Mouse (Mus musculus): ENCODE measurements around the gene Trp53. TPM values are rescaled to one million over a fixed set of nuclear protein-coding genes. Genes with fewer than 3 reads are reported as not detected.
"Not testable (repeated sequence)": the region's sequence is repeated elsewhere in the genome, so short reads cannot be mapped to it uniquely, and the experiment has no call there.

The Trp53 gene
- total and polyA plus RNA-seq, 3 experiments: 59.6 to 85.0 (median 67.5) TPM

GRCm38 (mm10) chr11:69624339-69624738 lies 44.2 kb downstream of the Trp53 start:
- not testable (repeated sequence) for DNase-seq

- DNase-seq: peak; percentile 79
Observed at GRCm38 (mm10) chr11:69628286-69628685, 48.1 kb downstream of the Trp53 start.

GRCm38 (mm10) chr11:69629802-69630201 lies 49.6 kb downstream of the Trp53 start:
- no peak for DNase-seq

GRCm38 (mm10) chr11:69632284-69633089 lies 52.3 kb downstream of the Trp53 start, which contains the start of gene Fxr2:
Gene Fxr2, plus strand, starts transcription at chr11:69632990.
- peak; percentile 100 for DNase-seq

- no peak for DNase-seq
Observed at GRCm38 (mm10) chr11:69633128-69633866, 53.1 kb downstream of the Trp53 start.

GRCm38 (mm10) chr11:69635471-69635870 lies 55.3 kb downstream of the Trp53 start:
- DNase-seq: no peak

Small RNA genes lying within 50 kb of the gene (microRNA-seq; reads per million reads assigned to microRNA genes)
- gene Mir467f: 0 reads per million in 2 experiments

Other genes with a start within 250 kb of the Trp53 start
- gene Rnf227, start 239.9 kb upstream of the Trp53 start, total RNA-seq (2021): 1 to 10 TPM; 3.3 to 6.8 TPM
- gene Rnf227, start 239.9 kb upstream of the Trp53 start, polyA plus RNA-seq (2012; rRNA removed): 0.88 and 1.1 TPM in 2 replicates
- gene Chd3, start 211.0 kb upstream of the Trp53 start, total RNA-seq (2021): 10 to 100 TPM; 71.0 to 92.8 TPM
- 83.4 and 107 TPM in 2 replicates for gene Chd3, start 211.0 kb upstream of the Trp53 start, polyA plus RNA-seq (2012; rRNA removed)
- gene Naa38, start 184.9 kb upstream of the Trp53 start, total RNA-seq (2021): 100 to 1,000 TPM; 124 to 157 TPM
- gene Naa38, start 184.9 kb upstream of the Trp53 start, polyA plus RNA-seq (2012; rRNA removed): 175 and 193 TPM in 2 replicates
- gene Cyb5d1, start 184.7 kb upstream of the Trp53 start, total RNA-seq (2021): 10 to 100 TPM; 44.2 to 59.7 TPM
- 10.7 and 11.8 TPM in 2 replicates for gene Cyb5d1, start 184.7 kb upstream of the Trp53 start, polyA plus RNA-seq (2012; rRNA removed)
- 10 to 100 TPM; 10.8 to 16.0 TPM for gene Tmem88, start 182.1 kb upstream of the Trp53 start, total RNA-seq (2021)
- gene Tmem88, start 182.1 kb upstream of the Trp53 start, polyA plus RNA-seq (2012; rRNA removed): 86.3 and 94.7 TPM in 2 replicates
- gene Kdm6b, start 166.7 kb upstream of the Trp53 start, total RNA-seq (2021): 10 to 100 TPM; 31.4 to 41.5 TPM
- 17.4 and 18.7 TPM in 2 replicates for gene Kdm6b, start 166.7 kb upstream of the Trp53 start, polyA plus RNA-seq (2012; rRNA removed)
- gene Dnah2, start 31.2 kb upstream of the Trp53 start, total RNA-seq (2021): under 1 TPM; 0.32 to 0.66 TPM
- gene Dnah2, start 31.2 kb upstream of the Trp53 start, polyA plus RNA-seq (2012; rRNA removed): 0.19 and 0.28 TPM in 2 replicates
- gene Efnb3, start 20.2 kb upstream of the Trp53 start, total RNA-seq (2021): under 1 TPM; 0.52 to 0.69 TPM
- gene Efnb3, start 20.2 kb upstream of the Trp53 start, polyA plus RNA-seq (2012; rRNA removed): 0.77 and 1.3 TPM in 2 replicates
- gene Wrap53, start 104 bp upstream of the Trp53 start, total RNA-seq (2021): 10 to 100 TPM in 1 of 2 experiments, 1 to 10 TPM in 1; 8.4 to 12.0 TPM
- gene Wrap53, start 104 bp upstream of the Trp53 start, polyA plus RNA-seq (2012; rRNA removed): 14.8 and 16.1 TPM in 2 replicates
- gene Atp1b2, start 25.6 kb downstream of the Trp53 start, total RNA-seq (2021): 10 to 100 TPM; 34.9 to 40.2 TPM
- gene Atp1b2, start 25.6 kb downstream of the Trp53 start, polyA plus RNA-seq (2012; rRNA removed): 28.3 and 31.5 TPM in 2 replicates
- gene Shbg, start 37.5 kb downstream of the Trp53 start, total RNA-seq (2021): not detected
- gene Shbg, start 37.5 kb downstream of the Trp53 start, polyA plus RNA-seq (2012; rRNA removed): not detected in 2 replicates
- 10 to 100 TPM in 1 of 2 experiments, 1 to 10 TPM in 1; 6.1 to 11.9 TPM for gene Sat2, start 41.7 kb downstream of the Trp53 start, total RNA-seq (2021)
- 2.1 and 3.2 TPM in 2 replicates for gene Sat2, start 41.7 kb downstream of the Trp53 start, polyA plus RNA-seq (2012; rRNA removed)
- 100 to 1,000 TPM in 1 of 2 experiments, 10 to 100 TPM in 1; 69.6 to 105 TPM for gene Fxr2, start 52.6 kb downstream of the Trp53 start, total RNA-seq (2021)
- gene Fxr2, start 52.6 kb downstream of the Trp53 start, polyA plus RNA-seq (2012; rRNA removed): 69.8 and 81.6 TPM in 2 replicates
- not detected for gene Sox15, start 75.0 kb downstream of the Trp53 start, total RNA-seq (2021)
- gene Sox15, start 75.0 kb downstream of the Trp53 start, polyA plus RNA-seq (2012; rRNA removed): 0.24 TPM in 1 of 2 replicates, not detected in the other
- 100 to 1,000 TPM; 109 to 127 TPM for gene Mpdu1, start 82.3 kb downstream of the Trp53 start, total RNA-seq (2021)
- 179 and 196 TPM in 2 replicates for gene Mpdu1, start 82.3 kb downstream of the Trp53 start, polyA plus RNA-seq (2012; rRNA removed)
- 10 to 100 TPM; 16.8 to 53.0 TPM for gene Cd68, start 85.8 kb downstream of the Trp53 start, total RNA-seq (2021)
- 24.5 and 36.9 TPM in 2 replicates for gene Cd68, start 85.8 kb downstream of the Trp53 start, polyA plus RNA-seq (2012; rRNA removed)
- gene Eif4a1, start 92.1 kb downstream of the Trp53 start, total RNA-seq (2021): 100 to 1,000 TPM; 509 to 543 TPM
- gene Eif4a1, start 92.1 kb downstream of the Trp53 start, polyA plus RNA-seq (2012; rRNA removed): 85.0 and 144 TPM in 2 replicates
- 10 to 100 TPM; 65.5 to 75.5 TPM for gene Senp3, start 101.7 kb downstream of the Trp53 start, total RNA-seq (2021)
- 34.3 and 37.5 TPM in 2 replicates for gene Senp3, start 101.7 kb downstream of the Trp53 start, polyA plus RNA-seq (2012; rRNA removed)
- 1 to 10 TPM; 1.6 to 2.4 TPM for gene Tnfsf13, start 105.4 kb downstream of the Trp53 start, total RNA-seq (2021)
- 2.2 and 2.4 TPM in 2 replicates for gene Tnfsf13, start 105.4 kb downstream of the Trp53 start, polyA plus RNA-seq (2012; rRNA removed)
- 10 to 100 TPM; 19.8 to 37.1 TPM for gene Tnfsf12, start 115.5 kb downstream of the Trp53 start, total RNA-seq (2021)
- 44.7 and 57.4 TPM in 2 replicates for gene Tnfsf12, start 115.5 kb downstream of the Trp53 start, polyA plus RNA-seq (2012; rRNA removed)
- gene Tnfsfm13, start 115.7 kb downstream of the Trp53 start, total RNA-seq (2021): 1 to 10 TPM; 3.1 to 7.0 TPM
- gene Tnfsfm13, start 115.7 kb downstream of the Trp53 start, polyA plus RNA-seq (2012; rRNA removed): 12.7 and 18.9 TPM in 2 replicates
- gene Polr2a, start 178.3 kb downstream of the Trp53 start, total RNA-seq (2021): 10 to 100 TPM; 71.4 to 77.9 TPM
- 20.6 and 38.3 TPM in 2 replicates for gene Polr2a, start 178.3 kb downstream of the Trp53 start, polyA plus RNA-seq (2012; rRNA removed)
- not detected for gene Slc35g3, start 181.6 kb downstream of the Trp53 start, total RNA-seq (2021)
- not detected in 2 replicates for gene Slc35g3, start 181.6 kb downstream of the Trp53 start, polyA plus RNA-seq (2012; rRNA removed)
- 10 to 100 TPM; 47.3 to 74.8 TPM for gene Zbtb4, start 185.6 kb downstream of the Trp53 start, total RNA-seq (2021)
- gene Zbtb4, start 185.6 kb downstream of the Trp53 start, polyA plus RNA-seq (2012; rRNA removed): 66.0 and 73.6 TPM in 2 replicates
- gene Chrnb1, start 215.6 kb downstream of the Trp53 start, total RNA-seq (2021): 1 to 10 TPM; 1.7 to 3.1 TPM
- gene Chrnb1, start 215.6 kb downstream of the Trp53 start, polyA plus RNA-seq (2012; rRNA removed): 2.7 and 3.0 TPM in 2 replicates
- 10 to 100 TPM in 1 of 2 experiments, 1 to 10 TPM in 1; 4.6 to 12.8 TPM for gene Fgf11, start 221.5 kb downstream of the Trp53 start, total RNA-seq (2021)
- gene Fgf11, start 221.5 kb downstream of the Trp53 start, polyA plus RNA-seq (2012; rRNA removed): 6.0 and 13.4 TPM in 2 replicates
- gene Tmem102, start 225.3 kb downstream of the Trp53 start, total RNA-seq (2021): 1 to 10 TPM in 1 of 2 experiments, under 1 TPM in 1; 0.23 to 1.1 TPM
- 0.81 and 0.94 TPM in 2 replicates for gene Tmem102, start 225.3 kb downstream of the Trp53 start, polyA plus RNA-seq (2012; rRNA removed)
- not detected for gene Gm39566, start 234.9 kb downstream of the Trp53 start, total RNA-seq (2021)
- not detected in 2 replicates for gene Gm39566, start 234.9 kb downstream of the Trp53 start, polyA plus RNA-seq (2012; rRNA removed)
- gene Spem2, start 238.1 kb downstream of the Trp53 start, total RNA-seq (2021): not detected
- 0.09 TPM in 1 of 2 replicates, not detected in the other for gene Spem2, start 238.1 kb downstream of the Trp53 start, polyA plus RNA-seq (2012; rRNA removed)
- not detected for gene Spem1, start 241.8 kb downstream of the Trp53 start, total RNA-seq (2021)
- not detected in 2 replicates for gene Spem1, start 241.8 kb downstream of the Trp53 start, polyA plus RNA-seq (2012; rRNA removed)